Mouse (Mus musculus) thymus, adult 18-20 months (tissue): ENCODE data around the gene Ccna2.
"Not testable (repeated sequence)": the region's sequence is repeated elsewhere in the genome, so short reads cannot be mapped to it uniquely, and the experiment has no call there.

Experiments used
- DNase-seq, 2 experiments: peaks; one replicate each; pipeline ENCODE4 v3.0.0; 2022; ENCODE audit warnings: mixed read lengths in 2 of 2

The Ccna2 gene

DNA sequence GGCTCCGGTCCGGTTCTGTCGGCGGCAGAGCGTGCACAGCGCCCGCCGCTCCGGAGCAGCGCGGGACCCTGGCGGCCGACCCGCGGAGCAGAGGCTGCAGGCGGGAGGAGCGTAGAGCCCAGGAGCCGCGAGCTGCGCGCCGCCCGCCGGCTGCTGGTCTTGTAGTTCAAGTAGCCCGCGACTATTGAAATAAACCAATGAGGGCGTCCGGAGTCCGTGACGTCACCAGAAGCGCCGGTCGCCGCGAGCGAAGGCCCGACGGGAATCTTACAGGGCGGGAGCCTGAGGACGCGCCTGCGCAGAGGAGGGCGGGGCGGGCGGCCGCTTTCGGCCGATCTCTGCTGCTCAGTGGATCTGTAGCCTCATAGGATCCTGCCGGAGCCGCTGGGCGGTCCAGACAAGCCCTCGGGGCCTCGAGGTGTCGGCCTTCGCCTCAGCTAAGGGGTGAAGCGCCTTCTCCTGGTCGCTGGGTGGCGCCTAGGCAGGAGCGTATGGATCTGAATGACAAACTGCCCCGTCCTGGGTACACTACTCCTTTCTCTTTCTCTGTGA is at the start of gene Ccna2:
Gene Ccna2, minus strand, starts transcription at position 324 of the 552 bp plus-strand sequence.
- DNase-seq = peak; percentile 97 to 98

DNA sequence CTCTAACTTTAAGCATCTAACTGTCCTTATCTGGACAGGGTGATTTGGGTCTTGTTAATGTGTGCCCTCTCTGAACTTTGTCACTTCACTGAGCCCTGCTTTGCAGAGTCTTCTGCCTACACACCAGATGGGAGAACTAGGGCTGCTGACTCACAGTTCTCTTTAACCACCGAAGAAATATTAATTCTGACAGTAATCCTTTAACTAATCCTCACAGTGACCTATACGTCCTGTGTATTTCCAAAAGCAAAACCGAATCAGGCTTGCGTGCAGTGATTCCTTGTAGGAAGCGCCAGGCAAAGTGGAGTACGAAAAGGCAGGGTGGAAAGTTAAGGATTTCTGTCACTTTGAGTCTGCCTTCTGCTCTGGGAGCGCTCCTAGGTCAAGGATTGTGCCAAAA is 46.2 kb upstream of the Ccna2 start:
- DNase-seq = no peak

DNA sequence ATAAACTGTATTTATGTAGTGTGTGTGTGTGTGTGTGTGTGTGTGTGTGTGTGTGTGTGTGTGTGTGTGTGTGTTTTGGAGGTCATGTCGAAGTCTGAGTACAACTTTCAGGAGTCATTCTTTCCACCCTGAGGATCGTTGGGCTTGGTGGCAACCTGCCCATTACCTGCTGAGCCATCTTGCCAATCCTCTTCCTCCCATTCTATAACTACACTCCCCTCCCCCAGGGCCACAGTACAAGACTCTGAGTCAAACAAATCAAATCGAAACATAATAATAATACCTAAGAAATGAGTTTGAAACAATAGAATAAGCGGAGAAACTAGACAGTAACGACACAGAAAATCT is 41.9 kb upstream of the Ccna2 start:
- no peak for DNase-seq

GRCm38 (mm10) chr3:36613202-36613907 is 41.4 kb upstream of the Ccna2 start, which contains the start of gene Bbs7:
Gene Bbs7 (minus strand): TSS chr3:36613477.
- DNase-seq = peak; percentile 85

GRCm38 (mm10) chr3:36612687-36613086 is 40.7 kb upstream of the Ccna2 start:
- no peak for DNase-seq

- no peak for DNase-seq
These were observed 34.2 kb upstream of the Ccna2 start for GRCm38 (mm10) chr3:36605894-36606783.

DNA sequence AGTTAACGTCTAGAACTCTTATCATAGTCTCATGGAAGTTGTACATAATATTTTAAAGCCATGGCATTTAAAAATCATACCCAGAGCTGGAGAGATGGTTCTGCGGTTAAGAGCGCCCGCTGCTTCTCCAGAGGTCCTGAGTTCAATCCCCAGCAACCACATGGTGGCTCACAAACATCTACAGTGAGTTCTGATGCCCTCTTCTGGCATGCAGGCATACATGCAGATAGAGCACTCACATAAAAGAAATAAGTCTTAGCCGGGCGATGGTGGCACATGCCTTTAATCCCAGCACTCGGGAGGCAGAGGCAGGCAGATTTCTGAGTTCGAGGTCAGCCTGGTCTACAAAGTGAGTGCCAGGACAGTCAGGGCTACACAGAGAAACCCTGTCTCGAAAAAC is 27.8 kb upstream of the Ccna2 start:
- not testable (repeated sequence) for DNase-seq

DNA sequence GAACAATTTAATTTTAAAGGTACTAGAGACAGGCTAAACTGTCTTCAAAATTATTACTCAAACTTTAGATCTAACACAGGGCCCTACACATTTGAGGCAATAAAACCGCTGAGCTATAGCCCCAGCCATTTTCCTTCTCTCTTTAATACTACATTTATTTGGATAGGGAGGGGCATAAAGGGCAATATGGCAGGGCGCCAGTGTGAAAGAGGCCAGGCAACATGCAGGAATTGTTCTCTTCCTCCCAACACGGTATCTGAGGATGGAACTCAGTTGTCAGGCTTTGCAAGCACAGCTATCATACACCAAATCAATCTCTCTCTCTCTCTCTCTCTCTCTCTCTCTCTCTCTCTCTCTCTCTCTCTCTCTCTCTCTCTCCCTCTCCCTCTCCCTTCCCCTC is 26.9 kb upstream of the Ccna2 start:
- DNase-seq = no peak

DNA sequence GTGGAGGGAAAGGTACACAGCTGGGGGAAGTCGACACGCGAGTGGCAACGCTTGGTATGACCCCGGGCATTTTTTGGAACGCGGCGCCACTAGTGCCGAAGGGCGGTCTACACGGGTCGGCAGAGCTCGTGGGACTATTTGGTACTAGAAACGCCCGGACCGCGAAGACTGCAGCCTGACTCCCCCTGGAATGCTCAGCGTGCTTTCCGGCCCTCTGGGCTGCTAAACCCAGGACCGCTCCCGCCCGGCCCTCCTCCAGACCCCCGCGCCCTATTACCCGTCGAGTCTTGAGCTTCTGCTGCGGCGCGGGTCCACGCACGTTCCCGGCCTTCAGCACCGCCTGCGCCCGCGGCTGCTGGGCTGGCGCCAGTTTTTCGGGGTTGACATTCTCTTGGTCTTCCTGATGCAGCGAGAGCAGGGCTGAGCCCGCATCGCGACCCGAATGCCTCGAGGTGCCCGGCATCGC is 556 bp downstream of the Ccna2 start:
- DNase-seq = no peak

- no peak for DNase-seq
These were observed 2.1 kb downstream of the Ccna2 start for GRCm38 (mm10) chr3:36569836-36570235.

DNA sequence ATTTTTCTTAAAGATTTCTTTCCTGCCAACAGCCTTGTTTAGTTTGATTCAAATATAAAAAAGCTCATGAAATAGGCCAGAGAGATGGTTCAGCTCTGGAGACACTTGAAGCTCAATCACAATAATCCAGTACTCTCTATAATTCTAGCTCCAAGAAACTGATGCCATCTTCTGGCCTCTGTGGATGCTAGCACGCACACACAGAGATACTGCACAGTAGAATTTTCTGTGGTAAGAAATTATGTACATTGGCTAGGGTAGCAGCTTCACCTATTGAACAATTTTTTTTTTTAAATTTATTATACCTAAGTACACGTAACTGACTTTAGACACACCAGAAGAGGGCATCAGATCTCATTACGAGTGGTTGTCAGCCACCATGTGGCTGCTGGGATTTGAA is 8.3 kb downstream of the Ccna2 start:
- no peak for DNase-seq

DNA sequence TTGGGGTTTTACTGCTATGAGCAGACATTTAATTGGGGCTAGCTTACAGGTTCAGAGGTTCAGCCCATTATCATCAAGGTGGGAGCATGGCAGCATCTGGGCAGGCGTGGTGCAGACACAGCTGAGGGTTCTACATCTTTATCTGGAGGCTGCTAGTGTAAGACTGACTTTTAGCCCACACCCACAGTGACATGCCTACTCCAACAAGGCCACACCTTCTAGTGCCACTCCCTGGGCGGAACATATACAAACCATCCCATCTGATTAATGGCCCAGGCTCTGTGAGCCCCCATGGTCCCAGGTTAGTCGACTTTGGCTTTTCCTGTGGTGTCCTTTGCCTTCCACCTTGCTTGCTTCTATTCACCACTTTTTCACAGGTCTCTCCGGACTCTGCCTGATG is 12.3 kb downstream of the Ccna2 start:
- no peak for DNase-seq

DNA sequence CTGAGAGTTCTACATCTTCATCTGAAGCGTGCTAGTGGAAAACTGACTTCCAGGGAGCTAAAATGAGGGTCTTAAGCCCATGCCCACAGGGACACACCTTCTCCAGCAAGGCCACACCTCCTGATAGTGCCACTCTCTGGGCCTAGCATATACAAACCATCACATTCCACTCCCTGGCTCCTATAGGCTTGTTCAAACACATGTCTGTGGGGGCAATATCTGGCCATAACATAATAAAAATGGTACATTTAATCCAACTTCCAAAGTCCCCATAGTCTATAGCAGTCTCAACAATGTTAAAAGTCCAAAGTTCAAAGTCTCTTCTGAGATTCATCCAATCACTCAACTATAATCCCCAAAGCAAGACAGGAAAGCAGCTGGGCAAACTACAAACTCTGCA is 14.3 kb downstream of the Ccna2 start:
- no peak for DNase-seq

DNA sequence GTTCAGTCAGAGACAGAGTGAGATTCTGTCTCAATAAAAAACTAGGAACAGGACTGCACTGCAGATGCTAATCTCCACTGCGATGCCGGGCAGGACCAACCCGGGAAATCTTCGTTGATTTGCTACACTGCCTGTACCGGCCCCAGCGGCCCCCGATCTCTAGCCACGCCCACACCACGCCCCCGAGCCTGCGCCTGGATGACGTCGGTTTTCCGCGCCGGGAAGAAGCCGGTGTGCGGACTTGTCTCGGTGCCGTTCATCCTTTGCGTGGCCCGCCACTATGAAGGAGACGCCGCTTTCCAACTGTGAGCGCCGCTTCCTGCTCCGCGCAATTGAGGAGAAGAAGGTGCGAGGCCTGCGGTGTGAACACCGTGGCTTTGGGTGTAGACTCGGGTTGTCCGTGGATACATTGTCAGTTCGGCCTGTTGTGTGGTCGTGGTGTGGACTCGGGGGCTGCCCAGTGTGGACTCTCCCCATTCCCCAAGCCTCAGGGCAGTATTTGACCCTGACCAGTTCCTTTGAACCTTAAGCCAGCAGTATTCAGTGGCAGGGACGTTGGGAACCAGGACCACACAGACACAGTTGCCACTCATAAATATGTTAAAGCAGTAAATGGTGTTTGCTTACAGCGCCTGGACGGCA is 19.4 kb downstream of the Ccna2 start, which contains the start of gene Exosc9:
Gene Exosc9, plus strand, starts transcription at position 201 of the 642 bp plus-strand sequence.
- DNase-seq = peak; percentile 83 to 87

GRCm38 (mm10) chr3:36551851-36552384 is 20.0 kb downstream of the Ccna2 start:
- peak in 1 of 2 experiments; percentile 6 for DNase-seq

DNA sequence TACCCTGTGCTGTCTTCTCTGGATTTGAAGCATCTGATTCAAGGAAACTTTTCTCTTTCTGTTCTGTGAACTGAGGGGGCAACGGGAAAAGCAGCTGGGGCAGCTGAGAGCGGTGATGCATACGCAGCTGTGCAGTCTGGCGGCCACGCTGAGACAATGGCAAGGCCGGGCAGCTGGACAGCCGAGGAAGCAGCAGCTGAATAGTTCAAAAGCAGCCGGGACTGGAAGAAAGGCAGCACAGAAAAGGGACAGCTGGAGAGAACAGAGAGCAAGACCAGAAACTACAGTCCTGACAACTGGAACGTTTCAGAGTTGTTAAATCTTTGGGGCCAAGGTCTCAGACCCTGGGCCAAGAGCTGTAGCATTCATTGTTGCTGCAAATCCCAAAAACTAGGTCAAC is 20.6 kb downstream of the Ccna2 start:
- no peak for DNase-seq

GRCm38 (mm10) chr3:36544961-36545360 is 27.0 kb downstream of the Ccna2 start:
- no peak for DNase-seq

GRCm38 (mm10) chr3:36541399-36541798 is 30.6 kb downstream of the Ccna2 start:
- no peak for DNase-seq

DNA sequence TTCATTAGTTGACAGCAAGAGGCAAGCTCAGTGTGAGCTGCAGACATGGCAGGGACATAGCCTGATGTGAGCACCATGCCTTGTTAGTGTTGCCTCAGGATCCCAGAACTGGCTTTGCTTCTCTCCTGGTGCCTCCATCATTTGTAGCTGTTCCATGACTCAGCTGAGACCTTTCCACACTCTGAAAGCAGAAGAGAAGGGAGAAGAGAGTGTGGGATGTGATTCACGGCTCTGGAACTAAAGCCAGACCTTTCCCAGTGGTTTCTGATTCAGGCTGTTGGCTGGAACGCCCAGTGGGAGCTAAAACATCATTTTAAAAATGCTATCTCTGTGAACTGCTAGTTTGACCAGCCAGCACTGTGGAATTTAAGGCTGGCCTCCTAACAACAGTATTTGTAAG is 31.2 kb downstream of the Ccna2 start:
- no peak for DNase-seq

- DNase-seq = no peak
These were observed 34.1 kb downstream of the Ccna2 start for GRCm38 (mm10) chr3:36537701-36538470.

- no peak for DNase-seq
These were observed 35.9 kb downstream of the Ccna2 start for GRCm38 (mm10) chr3:36536041-36536440.

GRCm38 (mm10) chr3:36533201-36533672 is 38.7 kb downstream of the Ccna2 start:
- no peak for DNase-seq
